Mouse (Mus musculus) natural killer cell, adult 2 months (primary cell): ENCODE results near the gene Apof.

Source experiments
- DNase-seq, 2 experiments: peaks; one replicate each; pipeline ENCODE4 v3.0.0; 2022; ENCODE audit warnings: low spot score in 2 of 2

Apof gene

DNA sequence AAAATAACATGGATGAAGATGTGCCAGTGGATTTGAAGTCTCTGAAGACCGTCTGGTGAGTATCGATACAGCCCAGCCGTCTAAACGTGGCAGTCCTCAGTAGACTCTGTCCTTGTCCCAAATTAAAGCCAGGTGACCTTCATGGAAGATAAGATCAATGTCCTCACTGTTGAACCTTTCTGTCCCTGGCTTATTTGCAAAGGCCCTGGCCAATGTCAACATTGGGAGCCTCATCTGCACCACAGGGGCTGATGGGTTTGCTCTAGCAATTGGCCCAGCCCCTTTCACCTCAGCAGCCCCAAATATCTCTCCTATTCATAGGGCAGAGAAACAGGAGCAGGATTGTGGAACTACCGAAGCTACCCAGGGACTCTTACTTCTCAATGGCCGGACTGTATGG lies at the start of gene Apof:
Gene Apof, plus strand, starts transcription at position 301 of the 400 bp plus-strand sequence.
- DNase-seq = no peak

DNA sequence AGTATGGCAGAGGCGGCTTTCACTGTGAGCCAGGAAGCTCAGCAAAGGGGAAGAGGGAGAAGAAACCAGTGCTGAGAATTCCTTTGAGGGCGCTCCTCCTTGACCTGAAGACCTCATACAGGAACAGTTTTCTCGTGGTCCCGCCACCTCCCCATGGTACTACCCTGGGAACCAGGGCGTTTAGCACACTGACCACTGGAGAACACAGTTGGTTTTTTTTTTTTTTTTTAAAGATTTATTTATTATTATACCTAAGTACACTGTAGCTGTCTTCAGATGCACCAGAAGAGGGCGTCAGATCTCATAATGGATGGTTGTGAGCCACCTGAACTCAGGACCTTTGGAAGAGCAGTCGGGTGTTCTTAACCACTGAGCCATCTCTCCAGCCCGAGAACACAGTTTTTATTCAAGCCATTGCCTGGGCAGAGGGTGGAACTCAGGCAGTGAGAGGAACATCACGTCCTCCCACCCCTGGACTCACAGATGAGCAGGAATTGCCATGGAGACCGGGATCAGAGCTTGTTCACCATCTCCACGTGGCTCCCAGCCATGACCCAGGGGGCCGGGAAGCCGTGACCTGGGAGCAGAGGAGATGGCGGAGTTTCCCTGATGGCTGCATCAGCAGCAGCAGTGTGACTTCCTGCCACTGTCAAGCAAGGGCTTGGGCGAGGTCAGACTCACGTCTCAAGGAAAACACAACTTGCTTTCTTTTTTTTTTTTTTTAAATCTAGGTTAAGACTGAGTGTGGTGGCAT lies 46.8 kb upstream of the Apof start:
- no peak for DNase-seq

DNA sequence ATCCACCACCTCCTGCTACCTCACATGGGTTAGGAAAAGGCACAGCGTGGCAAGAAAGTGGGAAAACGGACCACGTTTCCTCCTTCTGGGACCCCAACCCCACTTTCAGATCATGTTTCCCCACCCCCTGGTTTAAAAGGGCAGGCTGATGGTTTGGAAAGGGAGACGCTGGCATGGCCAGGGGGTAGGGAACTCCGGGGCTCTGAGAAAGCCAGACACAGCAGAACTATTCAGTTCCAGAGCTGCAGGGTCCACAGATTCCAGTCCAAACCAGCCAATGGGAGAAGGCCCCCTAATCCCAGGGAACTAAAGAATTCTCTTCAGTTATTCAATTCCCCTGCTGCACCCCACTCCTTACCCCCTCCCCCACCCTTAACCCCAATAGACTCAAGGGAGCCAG lies 43.4 kb upstream of the Apof start:
- no peak for DNase-seq

DNA sequence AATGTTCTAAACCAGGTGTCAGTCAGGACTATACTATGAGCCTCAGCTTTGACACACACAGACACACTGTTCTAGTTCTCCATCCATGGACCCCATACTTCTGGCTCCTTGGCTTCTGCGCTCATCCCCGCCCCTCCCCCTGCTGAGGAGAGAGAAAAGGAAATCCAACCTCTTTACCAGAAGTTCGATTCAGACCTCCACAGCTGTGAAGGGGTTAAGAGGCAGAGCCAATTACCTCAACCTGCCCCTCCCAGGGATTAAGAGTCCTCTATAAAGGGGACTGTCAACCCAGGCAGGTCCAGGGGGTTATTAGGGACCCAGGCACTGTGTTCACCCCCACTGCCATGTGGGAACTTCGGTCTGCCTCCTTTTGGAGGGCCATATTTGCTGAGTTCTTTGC lies 42.9 kb upstream of the Apof start, which contains the start of gene Mip:
Gene Mip, plus strand, starts transcription at position 301 of the 400 bp plus-strand sequence.
- no peak for DNase-seq

DNA sequence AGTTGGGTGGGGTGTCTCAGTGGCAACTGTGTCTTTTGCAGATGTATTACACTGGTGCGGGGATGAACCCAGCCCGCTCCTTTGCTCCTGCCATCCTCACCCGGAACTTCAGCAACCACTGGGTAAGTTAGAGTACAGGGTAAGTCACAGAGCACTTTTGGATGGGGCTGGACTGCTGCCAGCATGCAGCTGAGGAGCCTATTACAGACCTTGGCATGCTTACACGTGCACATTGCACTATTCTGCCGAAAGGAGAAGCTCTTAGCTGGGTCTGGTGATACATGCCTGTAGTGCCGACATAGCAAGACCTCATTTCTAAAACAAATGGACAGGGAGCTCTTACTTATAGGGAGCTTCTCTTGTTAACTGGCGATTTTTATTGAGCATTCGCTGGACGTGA lies 40.9 kb upstream of the Apof start:
- DNase-seq = no peak

DNA sequence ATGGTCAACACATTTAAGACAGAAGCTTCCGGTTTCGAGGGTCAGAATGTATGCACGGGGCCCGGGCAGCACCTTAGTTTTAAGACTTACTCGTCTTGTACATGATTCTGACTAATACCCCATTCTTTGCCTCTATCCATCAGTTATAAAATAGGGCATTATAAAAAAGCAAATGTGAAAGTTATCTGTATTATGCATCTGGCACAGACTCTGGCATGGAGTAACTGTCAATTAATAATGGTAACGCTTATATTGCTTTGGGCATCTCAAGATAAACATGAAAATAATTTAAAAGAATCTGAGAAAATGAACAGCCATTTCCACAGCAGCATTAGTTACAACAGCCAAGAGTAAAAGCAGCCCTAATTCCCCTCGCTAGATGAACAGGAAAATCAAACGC lies 40.5 kb upstream of the Apof start:
- no peak for DNase-seq

DNA sequence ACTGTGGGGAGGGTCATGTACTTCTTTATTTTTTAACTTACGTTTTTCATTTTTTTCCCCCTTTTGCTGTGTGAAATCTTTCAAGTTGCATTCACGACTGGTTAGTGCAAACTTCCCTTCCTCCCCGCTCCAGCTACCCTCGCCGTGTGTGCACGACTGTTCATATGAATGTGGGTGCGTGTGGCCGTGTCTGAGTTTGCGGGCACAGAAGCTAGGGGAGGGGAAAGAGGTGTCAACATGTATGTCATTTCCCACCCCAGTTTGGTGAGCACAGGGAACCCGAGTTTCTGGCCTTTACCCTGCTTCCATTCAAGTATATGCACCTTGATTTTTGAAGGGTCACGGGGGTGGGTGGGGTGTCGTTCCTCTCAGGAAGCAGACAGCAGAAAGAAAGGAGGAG lies 37.9 kb upstream of the Apof start:
- no peak for DNase-seq

DNA sequence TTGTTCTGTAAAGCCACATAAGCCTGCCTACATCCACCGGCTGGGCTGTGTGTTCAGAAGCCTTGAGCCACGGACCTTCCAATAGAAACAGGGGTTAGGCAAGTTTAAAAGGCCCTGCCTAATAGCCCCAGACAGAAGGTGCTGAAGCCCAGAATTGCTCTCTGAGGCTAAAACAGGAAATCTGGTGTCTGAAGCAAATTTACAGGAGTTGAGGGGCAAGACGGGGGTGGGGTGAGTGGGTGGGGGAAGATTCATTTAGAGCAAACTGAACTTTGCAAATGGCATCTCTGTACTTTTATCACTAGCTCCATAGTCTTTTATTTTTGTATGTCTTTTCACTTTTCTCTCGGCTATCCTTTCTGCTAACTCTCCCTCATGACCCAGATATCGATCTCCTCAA lies 37.3 kb upstream of the Apof start:
- DNase-seq = no peak

DNA sequence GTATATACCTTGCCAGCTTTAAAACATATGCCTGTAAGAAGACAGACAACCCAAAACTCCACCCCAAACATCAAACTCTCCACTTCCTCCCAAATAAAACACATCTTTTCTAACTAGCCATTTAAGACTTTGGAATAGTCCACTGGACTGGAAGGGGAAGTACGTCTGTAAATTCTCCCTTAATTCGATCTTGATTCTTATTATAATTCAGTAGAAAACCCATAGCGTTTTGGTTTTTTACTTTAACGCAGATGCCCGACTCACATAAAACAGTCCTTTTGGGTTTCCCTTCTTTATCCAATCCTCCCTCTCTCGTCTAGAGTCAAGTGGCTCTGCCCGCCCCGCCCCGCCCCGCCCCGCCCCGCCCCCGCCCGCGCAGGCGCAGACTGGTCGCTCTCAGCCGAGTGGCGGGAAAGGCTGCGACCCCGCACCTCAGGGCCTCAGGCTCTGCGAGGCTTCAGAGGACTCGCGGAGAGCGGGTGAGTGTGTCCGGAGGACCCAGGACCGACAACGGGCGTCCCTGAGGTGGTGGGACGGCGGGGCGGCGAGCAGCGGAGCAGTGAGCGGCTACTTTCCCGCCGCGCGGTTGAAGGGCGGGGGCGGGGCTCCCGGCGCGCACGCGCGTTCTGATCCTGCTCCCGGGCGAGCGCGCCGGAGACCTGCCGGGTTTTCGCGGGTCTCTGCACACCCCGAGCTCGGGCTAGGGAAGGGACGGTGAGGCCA lies 36.6 kb upstream of the Apof start, which contains the start of gene Timeless:
Gene Timeless, plus strand, starts transcription at position 369 of the 723 bp plus-strand sequence.
- DNase-seq = peak; percentile 86 to 89

DNA sequence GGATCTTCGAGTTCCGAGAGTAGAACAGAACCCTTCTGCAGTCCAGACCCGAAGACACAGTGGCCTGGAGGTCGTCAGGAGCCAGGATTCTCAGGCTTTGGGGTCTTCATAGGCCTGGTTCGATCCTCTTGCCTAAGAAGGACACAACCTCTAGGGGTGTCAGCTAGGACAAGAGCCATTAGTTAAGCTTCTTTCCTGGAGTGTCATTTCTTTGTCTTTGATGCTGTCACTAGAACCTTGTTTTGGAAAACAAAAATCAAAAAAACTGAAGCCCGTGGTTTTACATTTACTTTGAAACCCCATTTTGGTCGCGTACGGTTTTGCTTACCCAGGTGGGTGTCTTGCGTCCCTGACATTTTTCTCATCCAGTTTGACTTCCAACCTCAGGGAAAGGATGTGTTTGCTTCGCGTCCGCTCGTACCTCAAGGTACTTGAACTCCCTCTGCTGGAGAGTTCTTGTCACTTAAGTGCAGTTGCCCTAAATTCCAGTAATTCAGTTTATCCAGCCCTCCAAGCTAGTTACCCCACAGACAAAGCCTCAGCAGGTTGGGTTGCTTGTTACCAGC lies 36.0 kb upstream of the Apof start:
- DNase-seq = peak; percentile 64 to 65

DNA sequence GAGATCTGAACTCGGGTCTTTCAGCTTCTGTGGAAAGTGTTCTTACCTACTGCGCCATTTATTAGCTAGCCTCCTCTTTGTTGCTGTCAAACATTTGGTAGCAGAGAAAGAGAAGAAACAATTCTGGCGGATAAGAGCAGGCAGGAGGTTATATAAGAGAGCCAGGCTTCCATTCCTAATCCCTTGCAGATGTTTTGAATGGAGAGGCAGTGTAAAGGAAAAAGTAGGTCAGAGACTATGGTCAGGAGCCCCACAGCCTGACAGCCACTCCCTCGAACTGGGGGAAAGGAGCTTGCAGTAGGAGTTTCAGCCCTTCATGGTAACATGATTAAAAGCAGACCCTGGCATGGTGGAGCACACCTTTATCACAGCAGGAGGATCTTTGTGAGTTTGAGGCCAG lies 32.1 kb upstream of the Apof start:
- DNase-seq = no peak

DNA sequence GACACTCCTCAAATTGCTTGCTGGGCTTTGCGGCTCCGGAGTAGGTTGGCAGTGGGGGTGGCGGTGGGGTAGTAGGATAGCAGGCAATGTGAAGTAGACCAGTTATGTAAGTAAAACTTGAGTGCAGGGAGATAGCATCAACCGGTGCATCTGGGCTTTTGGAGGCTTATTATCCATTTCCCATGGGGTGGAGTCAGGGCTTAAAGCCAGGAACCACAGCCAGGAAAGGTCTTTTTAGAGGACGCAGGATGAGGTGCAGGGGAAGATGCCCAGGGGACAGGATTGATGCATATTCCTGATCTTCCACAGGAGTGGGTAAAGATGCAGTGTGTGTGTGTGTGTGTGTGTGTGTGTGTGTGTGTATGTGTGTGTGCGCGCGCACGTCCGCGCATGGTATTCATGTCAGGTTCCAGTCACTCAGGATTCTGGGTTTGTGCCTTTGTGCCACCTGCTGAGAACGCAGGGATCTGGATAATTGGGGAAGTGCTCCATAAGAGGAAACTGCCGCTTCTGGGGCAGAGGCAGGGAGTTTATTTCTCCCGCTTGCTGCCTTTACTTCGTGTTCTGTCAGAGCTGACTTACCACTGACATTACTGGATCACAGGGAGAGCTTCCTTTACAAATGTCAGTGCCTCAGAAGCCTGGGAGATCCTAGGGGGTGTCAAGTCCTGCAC lies 30.5 kb upstream of the Apof start:
- no peak for DNase-seq

DNA sequence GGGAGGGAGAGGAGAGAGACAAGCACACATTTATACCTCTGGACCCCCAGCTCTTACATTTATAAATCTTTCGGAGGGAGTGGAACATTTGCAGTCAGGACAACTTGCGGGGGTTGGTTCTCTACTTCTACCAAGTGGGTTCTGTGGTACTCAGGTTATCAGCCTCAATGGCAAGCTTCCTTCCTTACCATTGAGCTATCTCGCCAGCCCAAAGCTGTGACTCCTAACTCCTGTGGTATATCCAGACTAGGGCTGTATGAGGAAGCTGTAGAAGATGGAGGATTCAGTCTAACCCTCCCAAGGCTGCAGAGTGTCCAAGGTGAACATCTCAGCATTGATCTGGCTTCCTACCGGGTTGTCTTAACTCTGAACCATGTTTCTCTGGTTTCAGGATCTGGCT lies 29.3 kb upstream of the Apof start:
- no peak for DNase-seq

DNA sequence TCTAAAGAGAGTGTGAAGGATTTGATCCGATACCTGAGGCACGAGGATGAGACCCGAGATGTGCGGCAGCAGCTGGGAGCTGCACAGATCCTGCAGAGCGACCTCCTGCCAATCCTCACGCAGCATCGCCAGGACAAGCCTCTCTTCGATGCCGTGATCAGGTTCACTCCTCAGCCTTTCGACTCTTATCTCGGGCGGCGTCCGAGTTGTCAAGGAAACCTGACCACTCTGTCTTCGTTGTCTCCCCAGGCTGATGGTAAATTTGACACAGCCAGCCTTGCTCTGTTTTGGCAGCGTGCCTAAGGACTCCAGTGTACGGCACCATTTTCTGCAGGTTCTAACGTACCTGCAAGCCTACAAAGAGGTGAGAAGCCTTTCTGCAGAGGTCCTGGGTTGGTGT lies 28.3 kb upstream of the Apof start:
- no peak for DNase-seq

DNA sequence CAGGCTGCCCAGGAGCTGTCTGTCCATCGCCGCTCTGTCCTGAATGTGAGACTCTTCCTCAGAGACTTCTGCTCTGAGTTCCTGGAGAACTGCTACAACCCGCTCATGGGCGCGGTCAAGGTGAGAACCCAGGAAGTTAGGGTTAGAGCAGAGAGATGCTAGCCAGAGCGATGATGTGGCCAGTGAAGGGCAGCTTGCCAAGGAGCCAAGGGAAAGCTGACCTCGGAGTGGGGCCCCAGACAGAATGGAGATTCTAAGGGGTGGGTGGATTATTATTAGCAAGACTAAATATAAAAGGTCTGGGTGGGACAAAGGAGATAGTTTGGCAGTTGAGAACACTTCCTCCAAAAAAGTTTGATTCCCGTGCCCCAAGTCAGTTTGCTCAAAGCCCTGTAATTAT lies 25.2 kb upstream of the Apof start:
- no peak for DNase-seq

DNA sequence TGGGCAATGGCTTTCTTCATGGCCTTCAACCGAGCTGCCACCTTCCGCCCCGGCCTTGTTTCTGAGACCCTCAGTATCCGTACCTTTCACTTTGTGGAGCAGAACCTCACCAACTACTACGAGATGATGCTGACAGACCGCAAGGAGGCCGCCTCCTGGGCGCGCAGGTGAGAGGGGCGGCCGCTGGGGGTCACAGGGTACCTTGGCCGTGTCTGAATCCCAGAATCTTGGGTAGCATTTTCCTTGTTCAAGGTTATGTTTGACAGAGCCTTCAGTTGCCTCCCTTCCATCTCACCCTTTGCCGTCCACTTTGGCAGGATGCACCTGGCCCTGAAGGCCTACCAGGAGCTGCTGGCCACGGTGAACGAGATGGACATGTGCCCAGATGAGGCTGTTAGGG lies 24.4 kb upstream of the Apof start:
- DNase-seq = no peak

DNA sequence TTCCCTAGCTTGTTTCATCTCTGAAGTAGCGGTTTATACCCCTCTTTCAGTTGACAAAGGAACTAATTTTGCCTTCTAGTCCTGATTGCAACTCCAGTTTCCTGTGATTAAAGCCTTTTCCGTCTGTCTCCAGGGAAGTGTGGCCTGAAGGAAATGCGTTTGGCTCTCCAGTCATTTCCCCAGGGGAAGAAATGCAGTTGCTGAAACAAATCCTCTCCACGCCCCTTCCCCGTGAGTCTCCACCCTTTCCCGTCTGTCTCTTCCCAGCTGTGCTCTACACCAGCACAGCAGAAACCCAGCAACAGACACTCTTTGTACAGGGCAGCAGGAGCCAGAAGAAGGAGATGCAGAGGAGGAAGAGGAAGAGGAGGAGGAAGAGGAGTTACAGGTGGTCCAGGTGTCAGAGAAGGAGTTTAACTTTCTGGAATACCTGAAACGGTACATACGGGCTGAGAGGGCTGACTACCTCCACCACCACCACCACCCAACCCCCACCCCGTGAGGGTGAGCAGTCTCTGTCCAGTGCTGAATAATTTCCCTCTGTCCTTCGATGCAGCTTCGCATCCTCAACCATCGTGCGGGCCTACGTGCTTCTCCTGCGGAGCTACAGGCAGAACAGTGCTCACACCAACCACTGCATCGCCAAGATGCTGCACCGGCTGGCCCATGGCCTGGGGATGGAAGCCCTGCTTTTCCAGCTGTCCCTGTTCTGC lies 21.3 kb upstream of the Apof start:
- DNase-seq = no peak

DNA sequence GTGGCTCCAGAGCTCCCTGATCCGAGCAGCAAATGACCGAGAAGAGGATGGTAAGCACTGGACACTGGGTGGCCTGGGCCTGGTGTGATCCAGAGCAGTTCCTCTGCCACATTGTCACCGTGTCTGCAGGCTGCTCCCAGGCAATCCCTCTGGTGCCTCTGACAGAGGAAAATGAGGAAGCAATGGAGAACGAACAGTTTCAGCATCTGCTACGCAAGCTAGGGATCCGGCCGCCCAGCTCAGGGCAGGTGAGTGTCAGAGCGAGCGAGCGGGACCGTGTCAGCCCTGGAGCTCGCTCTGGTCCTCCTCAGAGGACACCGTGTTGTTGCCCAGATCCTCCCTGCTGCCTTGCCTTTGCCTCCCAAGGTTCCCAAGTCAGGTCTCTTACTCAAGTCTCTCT lies 17.9 kb upstream of the Apof start:
- DNase-seq = no peak

DNA sequence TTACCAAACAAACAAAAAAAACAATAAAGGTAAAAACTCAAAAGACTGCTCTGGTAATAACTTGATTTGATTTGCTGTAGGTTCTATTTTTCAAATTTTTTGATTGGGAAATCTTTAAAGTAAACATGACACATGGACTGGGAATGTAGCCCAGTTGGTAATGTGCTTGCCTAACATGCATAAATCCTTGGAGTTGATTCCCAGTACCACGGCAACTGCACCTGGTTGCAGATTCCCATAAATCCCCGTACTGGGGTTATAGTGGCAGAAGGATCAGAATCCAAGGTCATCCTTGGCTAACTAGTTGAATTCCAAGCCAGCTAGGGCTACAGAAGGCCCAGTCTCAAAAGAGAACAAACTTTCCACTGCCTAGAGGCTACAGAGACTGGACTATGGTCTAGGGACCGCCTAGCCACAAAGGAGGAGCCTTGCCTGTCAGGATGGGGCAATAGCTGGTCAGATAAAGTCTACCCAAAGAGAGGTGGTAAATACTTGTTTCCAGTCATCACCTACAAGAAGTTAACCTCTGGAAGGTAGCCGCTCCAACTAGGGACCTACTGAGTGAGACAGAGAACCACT lies 14.7 kb upstream of the Apof start, which contains the start of gene Apon:
Gene Apon, plus strand, starts transcription at position 420 of the 579 bp plus-strand sequence.
- DNase-seq = no peak

DNA sequence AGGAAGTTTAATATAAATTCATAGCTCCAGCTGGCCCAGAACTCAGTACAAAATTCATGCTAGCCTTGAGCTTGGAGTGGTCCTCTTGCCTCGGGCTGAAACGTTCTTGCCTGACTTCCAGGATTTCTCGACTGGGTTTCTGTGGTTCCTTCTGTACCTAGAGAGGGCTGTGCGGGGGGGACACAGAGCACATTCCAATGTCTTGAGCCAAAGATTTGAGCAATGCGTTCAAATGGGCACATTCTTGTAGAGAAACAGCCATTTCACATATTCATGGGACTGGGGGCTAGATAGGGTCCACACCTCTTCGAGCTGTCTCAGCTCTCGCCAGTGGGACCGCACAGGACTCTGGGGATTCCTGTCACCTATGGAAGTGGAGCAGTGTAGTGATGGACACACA lies 12.5 kb upstream of the Apof start:
- no peak for DNase-seq

DNA sequence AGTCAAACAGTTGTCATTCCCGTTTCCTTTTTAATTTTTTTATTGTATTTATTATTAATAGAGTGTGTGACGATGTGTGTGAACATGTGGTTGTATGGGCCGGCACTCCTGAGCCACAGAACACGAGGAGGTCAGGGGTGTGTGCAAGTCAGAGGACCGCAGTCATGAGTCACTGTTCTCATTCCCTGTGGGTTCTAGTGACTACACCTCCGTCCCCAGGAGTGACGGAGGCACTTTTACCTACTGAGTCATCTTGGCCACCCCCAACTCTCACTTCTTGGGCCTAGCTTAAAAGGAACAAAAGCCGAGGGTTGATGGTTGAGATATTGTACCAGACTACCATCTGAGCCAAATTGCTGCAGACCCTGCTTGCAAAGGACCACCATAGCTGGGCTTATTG lies 12.1 kb upstream of the Apof start:
- DNase-seq = no peak
